ENCODE assay signal across 17 mouse cellular contexts in the genomic region with DNA sequence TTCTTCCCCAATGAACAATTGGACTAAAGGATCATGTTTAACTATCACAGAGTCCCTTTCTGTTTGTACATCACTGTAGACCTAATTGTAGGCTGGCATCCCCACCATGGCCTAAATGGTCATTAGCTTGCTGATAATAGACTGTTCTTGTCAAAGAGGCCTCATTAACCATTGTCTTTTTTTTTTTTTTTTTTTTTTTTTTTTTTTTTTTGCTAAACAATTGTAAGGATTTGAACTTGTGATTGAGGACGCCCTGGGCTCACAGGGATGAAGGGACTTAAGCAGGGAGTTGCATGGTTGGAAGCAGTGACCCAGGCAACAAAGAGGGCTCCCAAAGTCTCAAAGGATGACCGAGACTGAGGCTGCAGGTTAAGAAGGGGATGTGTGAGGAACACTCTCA.
"Had no signal": no experiment of that assay in that cellular context is flagged by ENCODE, and none has a peak within 500 bp of the region (broad histone marks: within the 10 kb centered on the region; RNA-seq: fewer than 3 reads in every experiment).

No protein-coding gene starts in this region.

- H3K4me3 ChIP-seq: gastrocnemius, adult 2 months; heart, embryonic 10.5 days; heart, embryonic 13.5 days; heart, embryonic 15.5 days; hindbrain, embryonic 13.5 days; hindbrain, embryonic 15.5 days; kidney, embryonic 15.5 days; limb, embryonic 13.5 days; limb, embryonic 15.5 days had no signal

- H3K27me3 ChIP-seq: heart, embryonic 13.5 days; heart, embryonic 15.5 days; hindbrain, embryonic 13.5 days; hindbrain, embryonic 15.5 days; kidney, embryonic 15.5 days; limb, embryonic 15.5 days had no signal

- H3K4me2 ChIP-seq: heart, embryonic 13.5 days; heart, embryonic 15.5 days; hindbrain, embryonic 13.5 days; hindbrain, embryonic 15.5 days; kidney, embryonic 15.5 days; limb, embryonic 13.5 days; limb, embryonic 15.5 days had no signal

- H3K36me3 ChIP-seq: heart, embryonic 10.5 days; heart, embryonic 13.5 days; heart, embryonic 15.5 days; hindbrain, embryonic 13.5 days; hindbrain, embryonic 15.5 days; kidney, embryonic 15.5 days; limb, embryonic 13.5 days; limb, embryonic 15.5 days had no signal

- H3K9ac ChIP-seq: heart, embryonic 13.5 days; heart, embryonic 15.5 days; hindbrain, embryonic 13.5 days; hindbrain, embryonic 15.5 days; kidney, embryonic 15.5 days; limb, embryonic 13.5 days; limb, embryonic 15.5 days had no signal

- H3K9me3 ChIP-seq: heart, embryonic 10.5 days; heart, embryonic 13.5 days; heart, embryonic 15.5 days; hindbrain, embryonic 13.5 days; hindbrain, embryonic 15.5 days; kidney, embryonic 15.5 days; limb, embryonic 13.5 days; limb, embryonic 15.5 days had no signal

- DNase-seq: gastrocnemius, adult 2 months; gastrocnemius, postnatal 10 days; gastrocnemius, postnatal 25 days; heart, postnatal 36 days; kidney, adult 11 months; kidney, adult 9 months had no signal

- ATAC-seq: hindbrain, postnatal 0 days; intestine, embryonic 16.5 days had no signal

- H3K27ac ChIP-seq: gastrocnemius, adult 2 months; heart, embryonic 10.5 days; heart, embryonic 13.5 days; heart, embryonic 15.5 days; hindbrain, embryonic 13.5 days; hindbrain, embryonic 15.5 days; hindbrain, postnatal 0 days; kidney, embryonic 15.5 days; kidney, postnatal 0 days; limb, embryonic 13.5 days; limb, embryonic 15.5 days had no signal

- H3K4me1 ChIP-seq: heart, embryonic 13.5 days; heart, embryonic 15.5 days; hindbrain, embryonic 15.5 days; kidney, embryonic 15.5 days; limb, embryonic 15.5 days had no signal
